Mouse (Mus musculus) G1E-ER4 (cell line): ENCODE measurements around the gene Gm13277. TPM values are rescaled to one million over a fixed set of nuclear protein-coding genes. Genes with fewer than 3 reads are reported as not detected.
"Not testable (repeated sequence)": the region's sequence is repeated elsewhere in the genome, so short reads cannot be mapped to it uniquely, and the experiment has no call there.

ENCODE experiments used
- GATA1 ChIP-seq: IDR thresholded peaks from one replicate; pipeline ENCODE4 v1.8.0; 2012; ENCODE audit warnings: low read length, inconsistent platforms
- polyA plus RNA-seq: library from polyadenylated mRNA; stranded (reverse); fragments of >175 nt; gene quantifications from 2 replicates; pipeline ENCODE4 v1.2.3, GENCODE M21; 2012

Gene Gm13277
- polyA plus RNA-seq = not detected in 2 replicates

GRCm38 (mm10) chr4:88788402-88788801 lies at the start of gene Gm13277:
Gene Gm13277 (plus strand): TSS chr4:88788632.
- not testable (repeated sequence) for TF ChIP-seq GATA1

- no peak for TF ChIP-seq GATA1
Observed at GRCm38 (mm10) chr4:88739036-88739435, 49.4 kb upstream of the Gm13277 start.

- no peak for TF ChIP-seq GATA1
Observed at GRCm38 (mm10) chr4:88741426-88741825, 47.0 kb upstream of the Gm13277 start.

GRCm38 (mm10) chr4:88742771-88743371 lies 45.6 kb upstream of the Gm13277 start:
- no peak for TF ChIP-seq GATA1

GRCm38 (mm10) chr4:88744207-88744606 lies 44.2 kb upstream of the Gm13277 start:
- no peak for TF ChIP-seq GATA1

- TF ChIP-seq GATA1 = no peak
Observed at GRCm38 (mm10) chr4:88749926-88750325, 38.5 kb upstream of the Gm13277 start.

- not testable (repeated sequence) for TF ChIP-seq GATA1
Observed at GRCm38 (mm10) chr4:88754818-88755340, 33.6 kb upstream of the Gm13277 start, which contains the start of gene Gm13271. Gene Gm13271 (plus strand): TSS chr4:88754868.

- TF ChIP-seq GATA1 = not testable (repeated sequence)
Observed at GRCm38 (mm10) chr4:88759610-88760268, 28.7 kb upstream of the Gm13277 start, which contains the start of gene Gm13283. Gene Gm13283 (plus strand): TSS chr4:88760119.

GRCm38 (mm10) chr4:88773534-88773933 lies 14.9 kb upstream of the Gm13277 start, which contains the start of gene Gm13290:
Gene Gm13290 (plus strand): TSS chr4:88773834.
- not testable (repeated sequence) for TF ChIP-seq GATA1

- not testable (repeated sequence) for TF ChIP-seq GATA1
Observed at GRCm38 (mm10) chr4:88776622-88777021, 11.8 kb upstream of the Gm13277 start, which contains the start of gene Gm13289. Gene Gm13289 (plus strand): TSS chr4:88776922.

- TF ChIP-seq GATA1 = not testable (repeated sequence)
Observed at GRCm38 (mm10) chr4:88779550-88779949, 8.9 kb upstream of the Gm13277 start, which contains the start of gene Gm13272. Gene Gm13272 (plus strand): TSS chr4:88779850.

GRCm38 (mm10) chr4:88781831-88782230 lies 6.6 kb upstream of the Gm13277 start, which contains the start of gene Ifnz:
Gene Ifnz (plus strand): TSS chr4:88782131.
- not testable (repeated sequence) for TF ChIP-seq GATA1

- not testable (repeated sequence) for TF ChIP-seq GATA1
Observed at GRCm38 (mm10) chr4:88785409-88785808, 3.0 kb upstream of the Gm13277 start, which contains the start of gene Gm13276. Gene Gm13276 (plus strand): TSS chr4:88785709.

- TF ChIP-seq GATA1 = not testable (repeated sequence)
Observed at GRCm38 (mm10) chr4:88791250-88791649, 2.8 kb downstream of the Gm13277 start, which contains the start of gene Gm13278. Gene Gm13278 (plus strand): TSS chr4:88791550.

GRCm38 (mm10) chr4:88793936-88794675 lies 5.7 kb downstream of the Gm13277 start, which contains the start of gene Gm13275:
Gene Gm13275 (plus strand): TSS chr4:88794487.
- TF ChIP-seq GATA1 = not testable (repeated sequence)
